Mouse (Mus musculus) central nervous system, embryonic 14 days (tissue): ENCODE results near the gene Lyl1. TPM values are rescaled to one million over a fixed set of nuclear protein-coding genes. Genes with fewer than 3 reads are reported as not detected.

Experiments used
- polyA plus RNA-seq: library from polyadenylated mRNA; depleted of rRNA; stranded (reverse); fragments of >200 nt; gene quantifications from 2 replicates; pipeline ENCODE4 v1.2.3, GENCODE M21; 2012; rRNA removed

The Lyl1 gene
- 4.1 and 5.3 TPM in 2 replicates for polyA plus RNA-seq

DNA sequence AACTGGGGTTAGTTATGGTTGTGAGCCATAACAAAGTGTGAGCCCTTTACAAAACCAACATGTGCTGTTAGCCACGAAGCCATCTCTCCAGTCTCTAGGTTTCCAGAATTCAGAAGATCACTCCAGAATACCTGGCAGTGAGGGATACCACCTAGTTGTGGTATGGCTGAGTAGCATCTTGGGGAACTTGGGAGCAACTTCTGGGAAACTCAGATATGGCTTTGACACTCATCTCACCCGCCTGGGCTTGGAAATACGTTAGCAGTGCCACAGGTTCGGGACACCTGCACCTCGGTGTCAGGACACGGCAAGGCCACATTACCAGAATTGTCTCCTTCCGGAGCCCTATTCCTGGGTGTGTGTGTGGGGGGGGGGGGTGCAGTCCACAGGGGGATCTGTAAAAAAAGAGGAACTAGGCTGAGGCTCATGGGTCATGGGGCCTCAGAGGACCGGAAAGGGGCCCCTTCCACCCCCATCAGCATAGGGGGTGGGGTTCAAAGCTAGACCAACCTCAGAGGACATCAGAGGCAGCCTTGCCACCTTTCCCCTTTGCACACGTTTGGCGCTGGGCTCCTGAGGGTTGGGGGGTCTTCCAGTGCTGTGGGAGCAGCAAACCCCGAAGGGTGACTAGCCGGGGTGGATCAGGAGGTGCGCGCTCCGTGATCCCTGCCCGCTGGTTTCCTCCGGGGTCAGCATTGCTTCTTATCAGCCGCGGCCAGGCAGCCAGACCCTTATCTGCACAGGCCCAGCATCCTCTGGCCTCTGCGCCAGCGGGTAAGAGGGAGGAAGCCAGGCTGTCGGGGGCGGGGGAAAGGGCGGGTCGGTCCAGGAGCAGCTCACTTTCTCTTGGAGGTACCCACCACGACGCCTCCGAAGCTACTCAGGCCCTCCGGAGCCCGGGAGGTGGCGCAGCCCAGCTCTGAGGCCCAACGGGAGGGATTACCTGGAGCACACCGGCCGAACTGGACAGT, at the start of gene Lyl1:
Gene Lyl1, plus strand, starts transcription at position 517 of the 971 bp plus-strand sequence.

DNA sequence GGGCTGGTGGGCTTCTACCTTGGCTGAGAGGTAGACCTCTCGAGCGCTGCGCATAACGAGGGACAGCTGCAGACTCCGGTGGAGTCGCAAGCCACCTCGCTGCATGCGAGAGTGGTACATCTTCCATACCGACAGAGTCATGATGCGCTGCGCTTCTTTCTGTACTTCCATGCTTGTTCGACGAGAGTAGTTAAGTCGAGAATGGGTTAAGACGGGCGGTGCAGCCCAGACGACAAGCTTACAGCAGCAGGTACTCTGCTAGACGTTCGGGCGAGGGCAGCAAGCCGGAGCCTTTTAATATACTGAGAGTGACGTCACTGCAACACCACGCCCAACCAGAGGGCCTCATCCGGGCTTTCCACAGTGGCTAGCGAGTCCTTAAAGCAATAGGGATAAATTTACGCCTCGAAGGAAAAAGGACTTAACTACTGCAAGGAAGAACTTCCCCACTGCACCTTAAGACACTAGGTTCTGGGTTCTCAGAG, 38.6 kb upstream of the Lyl1 start, which contains the start of gene Ier2:
Gene Ier2, minus strand, starts transcription at position 272 of the 485 bp plus-strand sequence.

DNA sequence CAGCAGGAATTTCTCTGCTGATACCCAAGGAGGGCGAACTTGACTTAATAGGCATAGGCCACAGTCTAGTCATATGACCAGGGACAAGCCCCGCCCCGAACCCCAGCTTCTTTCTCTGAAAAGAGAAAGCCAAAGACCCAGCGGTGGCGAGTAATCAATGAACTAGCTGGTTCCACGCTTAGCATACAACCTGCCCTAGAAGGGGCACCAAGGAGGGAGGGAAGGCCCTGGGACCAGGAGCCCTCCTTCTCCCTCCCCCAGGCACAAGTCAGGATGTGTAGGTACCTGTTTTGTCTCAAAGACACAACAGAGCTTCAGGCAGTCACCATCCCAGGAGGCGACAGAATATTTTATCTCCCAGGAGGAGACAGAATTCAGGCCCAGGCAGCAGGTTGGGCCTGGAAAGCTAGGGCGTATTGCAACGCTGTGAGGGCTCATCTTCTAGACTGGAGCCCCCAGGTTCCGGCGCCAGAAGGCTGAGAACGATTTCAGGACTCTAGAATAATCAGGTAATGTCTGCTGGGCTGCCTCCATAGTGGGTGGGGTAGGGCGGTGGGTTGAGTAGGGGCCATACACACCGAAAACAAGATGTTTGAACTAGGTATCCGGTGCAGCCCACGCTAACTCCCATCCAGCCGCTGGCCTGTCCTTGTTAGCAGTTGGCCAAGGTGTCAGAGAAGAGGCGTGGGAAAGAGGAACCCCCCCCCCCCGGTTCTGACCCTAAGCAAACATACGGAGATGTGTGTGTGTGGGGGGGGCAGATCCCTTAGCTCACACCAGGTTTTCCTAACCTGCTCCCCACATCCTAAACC, 14.9 kb upstream of the Lyl1 start, which contains the start of gene Trmt1:
Gene Trmt1, plus strand, starts transcription at position 117 of the 812 bp plus-strand sequence.

DNA sequence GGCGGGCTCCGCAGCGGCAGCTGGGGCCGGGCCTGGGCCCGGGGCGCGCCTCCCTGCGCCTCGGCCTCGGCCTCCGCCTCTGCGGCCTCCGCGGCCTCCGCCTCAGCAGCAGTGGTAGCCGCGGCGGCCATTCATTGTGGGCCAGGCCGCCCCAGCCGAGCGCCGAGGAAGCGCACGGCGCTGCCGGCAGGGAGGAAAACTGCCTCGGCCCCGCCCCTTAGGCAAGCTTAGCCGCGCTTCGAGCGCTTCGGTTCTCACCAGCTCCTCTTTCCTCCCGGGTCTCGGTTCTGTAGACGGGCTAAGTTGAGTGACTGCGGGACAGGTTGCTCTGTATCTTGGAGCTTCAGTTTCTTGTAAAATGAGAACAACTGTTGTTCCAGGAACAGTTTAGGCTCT, 13.6 kb upstream of the Lyl1 start, which contains the start of gene Nacc1:
Gene Nacc1, minus strand, starts transcription at position 158 of the 396 bp plus-strand sequence.

DNA sequence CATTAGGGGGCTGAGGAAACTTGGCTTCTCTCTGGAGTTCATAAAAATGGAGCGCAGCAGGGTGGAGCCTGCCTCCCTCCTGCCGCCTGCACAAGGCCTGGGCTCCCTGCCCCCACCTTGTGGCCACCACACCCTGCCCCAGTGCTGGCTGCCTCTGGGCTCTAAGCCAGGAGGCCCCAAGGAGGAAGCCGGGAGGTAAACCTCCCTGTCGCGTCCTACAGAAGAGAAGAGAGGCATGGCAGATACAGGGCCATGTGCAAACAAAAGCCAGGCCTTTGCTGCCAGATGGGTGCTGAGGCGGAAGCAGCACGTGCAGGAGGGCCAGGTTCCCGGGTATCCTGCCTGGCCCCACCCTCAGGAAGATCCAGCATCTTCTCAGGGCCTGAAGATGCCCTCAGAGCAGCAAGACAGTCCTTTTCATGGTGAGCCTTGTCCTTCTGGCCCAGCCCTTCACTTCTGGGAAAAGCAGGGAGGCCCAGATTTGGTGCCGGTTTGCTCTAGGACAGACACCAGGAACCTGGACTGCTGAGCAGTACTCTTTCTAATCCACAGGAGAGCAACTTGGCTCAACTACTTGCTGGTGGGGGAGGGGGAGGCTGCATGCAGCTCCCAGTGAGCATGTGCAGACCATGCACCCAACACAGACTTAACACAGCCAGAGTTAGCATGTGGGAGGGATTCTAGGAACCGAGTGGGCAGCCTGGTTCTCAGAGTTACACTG, 21.8 kb downstream of the Lyl1 start, which contains the start of gene G430095P16Rik:
Gene G430095P16Rik, plus strand, starts transcription at position 158 of the 721 bp plus-strand sequence.

Other genes starting within 250 kb of the Lyl1 start
- 11.9 and 13.2 TPM in 2 replicates for gene Ier2, start 38.6 kb upstream of the Lyl1 start, polyA plus RNA-seq
- 125 and 128 TPM in 2 replicates for gene Trmt1, start 15.2 kb upstream of the Lyl1 start, polyA plus RNA-seq
- gene Nacc1, start 13.6 kb upstream of the Lyl1 start, polyA plus RNA-seq, result 69.1 and 73.5 TPM in 2 replicates
- gene G430095P16Rik, start 21.6 kb downstream of the Lyl1 start, polyA plus RNA-seq, result 1.8 TPM in 2 replicates
- gene Nfix, start 98.9 kb downstream of the Lyl1 start, polyA plus RNA-seq, result 53.5 and 59.2 TPM in 2 replicates
- gene Dand5, start 121.4 kb downstream of the Lyl1 start, polyA plus RNA-seq, result 8.7 and 9.3 TPM in 2 replicates
- 37.6 and 41.9 TPM in 2 replicates for gene Gadd45gip1, start 130.1 kb downstream of the Lyl1 start, polyA plus RNA-seq
- 66.8 and 71.5 TPM in 2 replicates for gene Rad23a, start 139.2 kb downstream of the Lyl1 start, polyA plus RNA-seq
- gene Calr, start 145.5 kb downstream of the Lyl1 start, polyA plus RNA-seq, result 455 and 581 TPM in 2 replicates
- gene Farsa, start 155.5 kb downstream of the Lyl1 start, polyA plus RNA-seq, result 123 and 124 TPM in 2 replicates
- 26.9 and 31.5 TPM in 2 replicates for gene Syce2, start 170.7 kb downstream of the Lyl1 start, polyA plus RNA-seq
- 57.8 and 58.3 TPM in 2 replicates for gene Gcdh, start 192.5 kb downstream of the Lyl1 start, polyA plus RNA-seq
- gene Klf1, start 200.5 kb downstream of the Lyl1 start, polyA plus RNA-seq, result 0.66 and 0.96 TPM in 2 replicates
- gene Dnase2a, start 207.1 kb downstream of the Lyl1 start, polyA plus RNA-seq, result 6.6 and 7.6 TPM in 2 replicates
- 104 and 112 TPM in 2 replicates for gene Mast1, start 235.9 kb downstream of the Lyl1 start, polyA plus RNA-seq
- gene Rtbdn, start 245.5 kb downstream of the Lyl1 start, polyA plus RNA-seq, result 6.7 TPM in 2 replicates